Mouse (Mus musculus) liver, adult 2 months (tissue): Measurements from ENCODE around the gene Wdr44.

Experiments
- CTCF ChIP-seq: fragments of 200-500 bp; IDR thresholded peaks from 2 replicates; pipeline ENCODE4 v1.5.1; 2011; ENCODE audit warnings: low read depth, low read length, control low read depth
- POLR2A ChIP-seq: fragments of 200-500 bp; IDR thresholded peaks from 2 replicates; pipeline ENCODE4 v1.6.1; 2011; ENCODE audit warnings: low read length, control low read depth; ENCODE audit not compliant: insufficient read depth; ENCODE audit errors: extremely low read depth

DNA sequence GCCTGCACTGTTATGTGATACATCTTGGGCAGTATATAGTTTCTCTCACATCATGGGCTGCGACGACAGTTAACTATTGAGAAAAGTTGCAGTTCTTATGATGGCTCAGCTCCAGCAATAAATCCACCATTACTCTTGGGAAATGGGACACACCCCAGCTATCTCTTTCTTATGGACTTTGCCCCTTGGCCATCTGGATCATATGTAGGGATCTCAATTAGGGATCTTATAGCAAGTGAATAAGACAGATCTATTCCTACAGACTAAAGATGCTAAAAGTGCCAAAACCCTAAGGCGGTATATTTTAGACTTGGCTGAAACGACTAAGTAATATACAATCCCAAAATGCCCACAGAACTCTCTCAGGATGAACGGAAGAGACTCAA, 522 bp upstream of the Wdr44 start:
- no peak for TF ChIP-seq CTCF
- TF ChIP-seq POLR2A, result no peak
